Mouse (Mus musculus) C2C12 (cell line): ENCODE results near the gene Pld2.
"Not testable (repeated sequence)": the region's sequence is repeated elsewhere in the genome, so short reads cannot be mapped to it uniquely, and the experiment has no call there.

ENCODE experiments used
- CTCF ChIP-seq: IDR thresholded peaks from one replicate; pipeline ENCODE4 v1.5.1; 2011; ENCODE audit not compliant: control insufficient read depth, insufficient read depth, insufficient read length
- MAX ChIP-seq: IDR thresholded peaks from one replicate; pipeline ENCODE4 v1.6.1; 2011; ENCODE audit warnings: mild to moderate bottlenecking, control low read depth
- MYOD1 ChIP-seq: IDR thresholded peaks from one replicate; pipeline ENCODE4 v1.6.1; 2011; ENCODE audit warnings: low read depth; ENCODE audit not compliant: control insufficient read depth, insufficient read length
- MYOG ChIP-seq: IDR thresholded peaks from one replicate; pipeline ENCODE4 v1.6.1; 2011; ENCODE audit not compliant: control insufficient read depth, insufficient read length; ENCODE audit errors: extremely low read depth
- USF1 ChIP-seq: IDR thresholded peaks from one replicate; pipeline ENCODE4 v1.6.1; 2011; ENCODE audit warnings: low read depth, mild to moderate bottlenecking, control low read depth, moderate library complexity

- not testable (repeated sequence) for TF ChIP-seq CTCF, MYOD1, MYOG, MAX, USF1
Observed at GRCm38 (mm10) chr11:70570614-70571013, 30.8 kb downstream of the Pld2 start.
